Mouse (Mus musculus): ENCODE measurements around the gene Atp8b3.

Gene Atp8b3

GRCm38 (mm10) chr10:80523299-80523698 lies 15.6 kb downstream of the Atp8b3 start:
- no peak for ATAC-seq (ENCODE audit: low TSS enrichment)

- ATAC-seq (ENCODE audit: low TSS enrichment), result no peak
Measured at GRCm38 (mm10) chr10:80519287-80519686, 19.6 kb downstream of the Atp8b3 start.

GRCm38 (mm10) chr10:80513739-80514138 lies 25.2 kb downstream of the Atp8b3 start:
- ATAC-seq (ENCODE audit: low TSS enrichment), result no peak

GRCm38 (mm10) chr10:80510273-80510660 lies 28.7 kb downstream of the Atp8b3 start:
- no peak for ATAC-seq (ENCODE audit: low TSS enrichment)

- peak; percentile 57; the same call in 1 of the 2 replicates for ATAC-seq (ENCODE audit: low TSS enrichment)
Measured at GRCm38 (mm10) chr10:80509412-80510272, 29.3 kb downstream of the Atp8b3 start.

- peak; percentile 59; the same call in 1 of the 2 replicates for ATAC-seq (ENCODE audit: low TSS enrichment)
Measured at GRCm38 (mm10) chr10:80506222-80506621, 32.7 kb downstream of the Atp8b3 start.

- ATAC-seq (ENCODE audit: low TSS enrichment), result no peak
Measured at GRCm38 (mm10) chr10:80504724-80505123, 34.2 kb downstream of the Atp8b3 start.

- ATAC-seq (ENCODE audit: low TSS enrichment), result no peak
Measured at GRCm38 (mm10) chr10:80503599-80504220, 35.2 kb downstream of the Atp8b3 start.

- ATAC-seq (ENCODE audit: low TSS enrichment), result no peak
Measured at GRCm38 (mm10) chr10:80502819-80503314, 36.1 kb downstream of the Atp8b3 start.

- ATAC-seq (ENCODE audit: low TSS enrichment), result no peak
Measured at GRCm38 (mm10) chr10:80502291-80502690, 36.6 kb downstream of the Atp8b3 start.

- ATAC-seq (ENCODE audit: low TSS enrichment), result no peak
Measured at GRCm38 (mm10) chr10:80496421-80496820, 42.5 kb downstream of the Atp8b3 start.

- ATAC-seq (ENCODE audit: low TSS enrichment), result no peak
Measured at GRCm38 (mm10) chr10:80495901-80496300, 43.0 kb downstream of the Atp8b3 start.

GRCm38 (mm10) chr10:80494732-80495131 lies 44.2 kb downstream of the Atp8b3 start, which contains the start of gene Onecut3:
TSS of gene Onecut3 (plus strand) at chr10:80494835.
- no peak for ATAC-seq (ENCODE audit: low TSS enrichment)

- ATAC-seq (ENCODE audit: low TSS enrichment), result no peak
Measured at GRCm38 (mm10) chr10:80490051-80490450, 48.9 kb downstream of the Atp8b3 start.

GRCm38 (mm10) chr10:80486862-80487379 lies 52.0 kb downstream of the Atp8b3 start:
- ATAC-seq (ENCODE audit: low TSS enrichment), result no peak

GRCm38 (mm10) chr10:80481002-80481401 lies 57.9 kb downstream of the Atp8b3 start:
- no peak for ATAC-seq (ENCODE audit: low TSS enrichment)

GRCm38 (mm10) chr10:80478531-80478930 lies 60.4 kb downstream of the Atp8b3 start:
- no peak for ATAC-seq (ENCODE audit: low TSS enrichment)

- peak; percentile 94 for ATAC-seq (ENCODE audit: low TSS enrichment)
Measured at GRCm38 (mm10) chr10:80475290-80475959, 63.5 kb downstream of the Atp8b3 start.
